Mouse (Mus musculus): ENCODE measurements at regions not wholly inside any gene's neighbourhood (a gene's known extent, or its start where the extent isn't known, plus 50 kb on each side); places are given as distances from the start of the nearest gene placed in this dataset.

DNA sequence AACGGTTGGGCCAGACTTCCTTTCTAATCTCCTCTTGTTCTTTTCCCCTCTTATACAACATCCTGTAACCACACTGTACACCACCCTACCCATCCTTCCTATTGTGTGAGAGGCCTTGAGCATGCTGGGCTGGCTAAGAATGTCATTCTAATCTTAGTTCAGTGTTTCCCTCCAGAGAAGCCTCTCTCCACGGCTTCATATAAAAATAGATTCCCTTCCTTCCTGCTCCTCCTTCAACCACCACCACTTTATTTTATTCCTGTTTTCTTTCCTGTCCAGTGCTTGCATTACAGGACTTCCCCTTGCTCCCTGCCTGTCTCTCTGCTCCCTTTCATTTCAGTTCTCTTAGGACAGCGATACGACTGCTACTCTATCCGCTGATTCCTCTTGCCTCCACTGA is 109.5 kb downstream of the Tmem38b start:
- TF ChIP-seq CTCF (IDR thresholded peaks at IDR 0.05; ENCODE audit: borderline replicate concordance, insufficient read depth, low read length): no peak
- TF ChIP-seq POLR2A (IDR thresholded peaks at IDR 0.05; ENCODE audit: low read depth, low read length): no peak

All from embryonic fibroblast, embryonic 13.5 days (primary cell).